Mouse (Mus musculus): Measurements from ENCODE around the gene Pck1. TPM values are rescaled to one million over a fixed set of nuclear protein-coding genes. Genes with fewer than 3 reads are reported as not detected.

The Pck1 gene
- total RNA-seq, 4 experiments from 2014 or later = 1.9 to 22.6 (median 8.5) TPM

GRCm38 (mm10) chr2:173148001-173148400, 4.8 kb upstream of the Pck1 start:
- DNase-seq (ENCODE audit: low spot score in 2 of 2) = no peak

GRCm38 (mm10) chr2:173151352-173151751, 1.5 kb upstream of the Pck1 start:
- DNase-seq (ENCODE audit: low spot score in 2 of 2) = no peak

- DNase-seq (ENCODE audit: low spot score in 2 of 2) = no peak
These were observed 1.0 kb upstream of the Pck1 start for GRCm38 (mm10) chr2:173151784-173152284.

GRCm38 (mm10) chr2:173153266-173153665, 418 bp downstream of the Pck1 start:
- no peak for DNase-seq (ENCODE audit: low spot score in 2 of 2)

GRCm38 (mm10) chr2:173154513-173154912, 1.7 kb downstream of the Pck1 start:
- no peak for DNase-seq (ENCODE audit: low spot score in 2 of 2)

- DNase-seq (ENCODE audit: low spot score in 2 of 2) = no peak
These were observed 2.1 kb downstream of the Pck1 start for GRCm38 (mm10) chr2:173154962-173155361.

GRCm38 (mm10) chr2:173155907-173156306, 3.1 kb downstream of the Pck1 start:
- no peak for DNase-seq (ENCODE audit: low spot score in 2 of 2)

- DNase-seq (ENCODE audit: low spot score in 2 of 2) = no peak
These were observed 4.1 kb downstream of the Pck1 start for GRCm38 (mm10) chr2:173156923-173157322.

- no peak for DNase-seq (ENCODE audit: low spot score in 2 of 2)
These were observed 4.5 kb downstream of the Pck1 start for GRCm38 (mm10) chr2:173157376-173157775.

GRCm38 (mm10) chr2:173157871-173158270, 5.0 kb downstream of the Pck1 start:
- no peak for DNase-seq (ENCODE audit: low spot score in 2 of 2)

GRCm38 (mm10) chr2:173158390-173159055, 5.7 kb downstream of the Pck1 start:
- no peak for DNase-seq (ENCODE audit: low spot score in 2 of 2)

GRCm38 (mm10) chr2:173159354-173160311, 6.8 kb downstream of the Pck1 start:
- peak in 1 of 2 experiments; percentile 30 for DNase-seq (ENCODE audit: low spot score in 2 of 2)

- DNase-seq (ENCODE audit: low spot score in 2 of 2) = no peak
These were observed 10.5 kb downstream of the Pck1 start for GRCm38 (mm10) chr2:173163380-173163779.

GRCm38 (mm10) chr2:173164358-173164757, 11.5 kb downstream of the Pck1 start:
- no peak for DNase-seq (ENCODE audit: low spot score in 2 of 2)

GRCm38 (mm10) chr2:173164946-173165345, 12.1 kb downstream of the Pck1 start:
- DNase-seq (ENCODE audit: low spot score in 2 of 2) = no peak

GRCm38 (mm10) chr2:173165357-173165756, 12.5 kb downstream of the Pck1 start:
- no peak for DNase-seq (ENCODE audit: low spot score in 2 of 2)

GRCm38 (mm10) chr2:173168411-173168851, 15.6 kb downstream of the Pck1 start:
- no peak for DNase-seq (ENCODE audit: low spot score in 2 of 2)

GRCm38 (mm10) chr2:173170081-173170480, 17.2 kb downstream of the Pck1 start:
- DNase-seq (ENCODE audit: low spot score in 2 of 2) = no peak

GRCm38 (mm10) chr2:173170715-173171114, 17.9 kb downstream of the Pck1 start:
- DNase-seq (ENCODE audit: low spot score in 2 of 2) = no peak

- no peak for DNase-seq (ENCODE audit: low spot score in 2 of 2)
These were observed 18.6 kb downstream of the Pck1 start for GRCm38 (mm10) chr2:173171470-173171869.

GRCm38 (mm10) chr2:173171956-173172355, 19.1 kb downstream of the Pck1 start:
- DNase-seq (ENCODE audit: low spot score in 2 of 2) = no peak

- peak in 1 of 2 experiments; percentile 1 for DNase-seq (ENCODE audit: low spot score in 2 of 2)
These were observed 19.5 kb downstream of the Pck1 start for GRCm38 (mm10) chr2:173172386-173172785.
